Mouse (Mus musculus): ENCODE measurements around the gene Dcdc2a. TPM values are rescaled to one million over a fixed set of nuclear protein-coding genes. Genes with fewer than 3 reads are reported as not detected.

Dcdc2a gene
- total RNA-seq, 2 experiments from 2014 or later = not detected

DNA sequence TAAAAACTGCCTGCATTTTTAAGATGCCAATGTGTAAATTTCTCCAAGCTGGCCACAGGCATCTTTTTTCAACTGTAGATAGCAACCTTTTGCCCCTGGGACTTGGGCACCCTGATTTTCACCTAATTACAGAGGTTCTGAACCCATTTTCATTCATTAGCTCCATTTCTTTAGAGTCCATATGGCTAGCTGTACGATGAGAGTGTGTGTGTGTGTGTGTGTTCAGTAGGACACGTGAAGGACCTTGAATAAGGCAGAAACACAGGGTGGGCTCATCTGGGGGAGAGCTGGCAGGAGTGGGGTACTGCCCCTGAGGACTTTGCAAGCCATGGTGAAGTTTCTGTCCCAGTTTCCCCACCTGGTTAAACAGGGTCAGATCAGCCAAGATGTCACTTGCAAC, 105.0 kb downstream of the Dcdc2a start:
- ATAC-seq (replicated peaks; ENCODE audit: low FRiP score, poor library complexity, severe bottlenecking) = no peak

DNA sequence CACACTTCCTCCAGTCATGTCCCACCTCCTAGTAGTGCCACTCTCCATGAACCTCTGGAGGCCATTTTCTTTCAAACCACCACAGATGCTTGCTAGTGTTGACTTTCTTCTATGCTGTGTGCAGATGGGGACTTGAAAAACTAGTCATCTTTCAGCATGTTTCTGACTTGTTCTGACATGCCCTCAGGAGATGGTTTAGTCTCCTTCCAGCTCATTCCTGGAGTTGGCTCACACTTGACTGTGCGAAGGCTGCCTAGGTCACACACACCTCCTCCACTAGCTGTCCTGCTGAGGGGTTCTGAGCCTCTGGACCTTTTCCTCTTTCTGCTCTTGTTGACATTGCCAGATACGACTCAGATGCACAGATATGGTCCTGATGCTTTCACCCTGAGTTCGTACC, 106.8 kb downstream of the Dcdc2a start:
- no peak for ATAC-seq (replicated peaks; ENCODE audit: low FRiP score, poor library complexity, severe bottlenecking)

DNA sequence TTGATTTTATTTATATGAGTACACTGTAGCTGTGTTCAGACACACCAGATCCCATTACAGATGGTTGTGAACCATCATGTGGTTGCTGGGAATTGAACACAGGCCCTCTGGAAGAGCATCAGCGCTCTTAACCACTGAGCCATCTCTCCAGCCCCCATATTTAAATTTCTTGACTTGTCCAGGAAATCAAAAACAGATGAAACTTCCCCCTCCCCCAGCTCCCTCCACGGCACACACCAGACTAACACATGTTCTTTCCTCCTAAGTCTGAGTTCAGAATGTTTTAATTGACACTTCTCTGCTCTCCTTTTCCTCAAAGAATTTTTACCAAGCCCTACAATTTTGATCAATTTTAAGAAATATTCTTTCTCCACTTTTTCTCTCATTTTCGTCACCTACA, 113.1 kb downstream of the Dcdc2a start:
- no peak for ATAC-seq (replicated peaks; ENCODE audit: low FRiP score, poor library complexity, severe bottlenecking)

DNA sequence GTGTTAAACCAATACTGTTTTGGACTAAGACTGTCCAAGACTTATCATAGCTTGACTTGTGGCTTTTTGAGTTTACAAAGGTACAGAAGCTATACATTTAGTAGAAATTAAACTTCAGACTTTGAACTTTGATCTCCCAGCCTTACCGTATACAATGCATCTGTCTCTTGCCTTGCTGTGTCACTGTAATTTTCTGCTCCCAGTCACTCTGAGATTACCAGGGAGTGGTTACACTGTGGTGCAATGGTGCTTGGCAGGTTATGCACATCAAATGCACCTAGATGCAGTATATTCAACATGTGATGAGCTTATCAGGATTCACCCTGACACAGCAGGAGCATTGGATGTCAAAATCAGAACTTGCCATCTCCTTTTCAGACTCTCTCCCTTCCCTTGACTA, 122.0 kb downstream of the Dcdc2a start:
- no peak for ATAC-seq (replicated peaks; ENCODE audit: low FRiP score, poor library complexity, severe bottlenecking)

DNA sequence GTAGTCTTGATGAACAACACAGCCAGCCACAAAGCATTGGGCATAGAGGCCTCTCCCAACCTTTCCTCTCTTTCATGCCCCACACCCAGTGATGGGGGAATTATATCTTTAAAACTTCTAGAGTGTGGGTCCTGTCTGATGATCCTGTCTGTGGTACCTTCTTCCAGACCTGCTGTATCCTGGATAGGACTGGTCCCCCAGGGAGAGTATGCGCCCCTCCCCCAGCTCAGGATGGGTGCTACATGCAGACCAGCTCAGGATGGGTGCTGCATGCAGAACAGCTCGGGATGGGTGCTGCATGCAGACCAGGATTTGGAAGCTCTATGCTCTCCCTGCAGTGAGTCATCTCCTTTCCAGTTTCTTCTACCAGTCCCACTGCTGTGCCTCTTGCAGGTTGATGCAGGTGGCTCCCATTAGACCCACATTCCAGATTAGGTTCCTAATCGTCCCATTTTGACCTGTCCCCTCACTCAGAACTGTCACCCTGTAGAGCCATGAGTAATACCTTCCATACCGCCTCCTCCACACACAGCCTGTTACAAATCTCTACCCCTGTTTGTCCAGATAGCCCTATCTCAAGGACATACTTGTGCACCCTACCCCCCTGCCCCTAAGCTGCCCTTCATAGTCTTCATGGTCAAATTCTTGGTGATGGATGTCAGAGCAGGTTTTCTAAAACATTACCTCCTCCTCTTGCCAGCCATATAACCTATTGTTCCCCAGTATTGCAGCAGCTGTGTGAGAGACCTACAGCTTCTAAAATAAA, 122.6 kb downstream of the Dcdc2a start:
- ATAC-seq (replicated peaks; ENCODE audit: low FRiP score, poor library complexity, severe bottlenecking) = no peak

DNA sequence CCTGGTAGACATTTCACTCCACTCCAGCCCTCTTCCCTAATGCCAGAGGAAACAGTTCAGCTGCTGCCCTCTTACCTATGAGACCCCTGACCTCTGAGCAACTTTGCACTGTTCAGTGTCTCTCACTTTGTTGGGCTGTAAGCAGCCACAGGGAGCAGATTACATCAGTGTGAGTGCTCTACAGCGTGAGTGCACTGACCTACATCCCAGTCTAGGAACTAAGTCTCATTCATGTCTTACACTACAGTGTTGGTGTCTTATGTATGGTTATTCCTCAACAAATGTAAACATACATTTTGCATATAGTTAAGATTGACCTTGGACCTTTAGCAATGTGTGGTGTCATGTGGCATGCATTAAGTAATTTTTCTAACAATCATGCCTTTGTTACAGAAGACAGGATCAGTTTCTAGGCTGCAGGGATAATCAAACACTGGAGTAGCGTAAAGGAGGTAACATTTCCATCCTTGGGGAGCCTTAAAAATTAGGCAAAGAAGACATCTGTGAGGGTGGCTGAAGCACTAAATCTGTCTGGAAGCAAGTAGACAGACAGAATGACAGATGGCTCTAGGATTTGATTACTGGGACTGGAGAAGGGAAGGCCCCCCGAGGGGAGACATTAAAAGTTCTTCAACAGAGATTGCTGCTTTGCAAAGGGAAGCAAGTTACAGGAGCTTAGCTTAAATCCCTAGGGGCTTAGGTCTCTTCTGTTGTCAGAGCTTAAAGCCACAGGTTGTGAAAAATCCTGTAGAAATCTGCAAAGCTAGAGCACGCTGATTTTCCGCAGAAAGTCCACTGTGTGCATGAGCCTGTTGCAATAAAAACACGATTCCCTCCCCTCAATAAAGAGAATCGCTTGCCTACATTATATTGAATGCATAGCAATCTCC, 130.9 kb downstream of the Dcdc2a start:
- ATAC-seq (replicated peaks; ENCODE audit: low FRiP score, poor library complexity, severe bottlenecking) = no peak

DNA sequence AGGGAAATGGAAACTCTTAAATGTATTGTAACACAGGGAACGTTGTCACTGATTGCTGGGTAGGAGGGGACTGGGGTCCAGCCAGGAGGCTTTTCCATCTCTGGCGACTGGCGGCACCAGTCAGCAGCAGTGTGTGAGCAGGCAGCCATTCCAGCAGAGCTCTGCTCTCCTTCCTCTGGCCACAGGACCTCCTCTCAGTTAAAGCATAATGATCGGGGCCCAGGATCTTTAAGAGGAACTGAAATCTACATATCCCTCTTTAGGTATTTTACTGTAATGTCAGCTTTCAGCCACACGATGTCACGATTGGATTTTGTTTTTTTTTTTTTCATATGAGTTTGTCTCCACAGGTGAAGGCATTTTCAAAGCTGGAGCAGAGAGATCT, 131.5 kb downstream of the Dcdc2a start:
- ATAC-seq (replicated peaks; ENCODE audit: low FRiP score, poor library complexity, severe bottlenecking) = no peak

DNA sequence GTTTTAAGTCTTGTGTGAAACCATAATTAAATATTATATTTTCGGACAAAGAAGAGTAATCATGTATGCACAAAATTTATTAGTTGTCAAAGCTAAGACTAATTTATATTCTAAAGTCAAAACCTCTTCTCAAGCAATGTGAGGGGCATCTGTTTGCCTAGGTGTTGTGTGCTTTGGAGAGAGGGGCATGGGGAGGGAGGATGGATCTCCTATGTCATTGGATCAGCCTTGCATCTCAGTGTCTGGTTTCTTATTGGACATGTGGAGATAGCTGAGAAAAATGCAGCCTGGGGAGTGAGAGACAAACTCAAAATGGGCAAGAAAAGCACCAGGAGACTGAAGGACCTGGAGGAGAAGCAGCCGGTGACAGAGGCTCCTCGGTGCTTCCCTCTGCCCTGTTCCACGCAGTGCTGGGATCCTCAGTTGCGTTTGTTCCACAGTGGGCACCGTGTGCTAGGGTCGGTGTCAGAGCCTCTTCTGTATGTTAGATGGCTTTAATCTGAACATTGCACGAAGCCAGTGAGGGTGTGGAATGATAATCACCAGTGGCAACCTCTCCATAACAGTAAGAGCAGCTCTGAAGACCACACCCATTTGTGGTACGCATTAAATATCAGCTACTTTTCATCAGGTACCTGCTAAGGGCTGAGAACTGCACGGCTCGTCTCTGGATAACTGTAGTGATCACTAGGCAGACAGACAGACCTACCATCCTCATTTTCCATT, 133.8 kb downstream of the Dcdc2a start:
- ATAC-seq (replicated peaks; ENCODE audit: low FRiP score, poor library complexity, severe bottlenecking) = no peak

DNA sequence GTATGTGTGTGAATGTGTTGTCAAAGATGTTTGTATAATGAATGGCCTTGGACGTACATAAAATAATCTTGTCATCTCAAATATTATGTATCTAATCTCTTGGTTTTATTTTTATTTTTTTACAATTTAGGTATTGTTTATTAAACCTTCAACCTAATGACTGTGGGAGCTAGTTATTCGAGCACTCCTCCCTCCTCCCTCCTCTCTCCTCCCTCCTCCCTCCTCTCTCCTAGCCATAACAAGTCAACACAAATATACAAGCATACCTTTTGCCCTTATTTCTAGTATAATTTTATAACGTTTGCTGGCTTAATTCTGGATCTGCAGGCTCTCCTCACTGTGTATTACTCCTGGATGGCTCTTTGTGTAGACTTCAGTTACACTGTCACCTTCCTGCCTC, 134.4 kb downstream of the Dcdc2a start:
- no peak for ATAC-seq (replicated peaks; ENCODE audit: low FRiP score, poor library complexity, severe bottlenecking)

DNA sequence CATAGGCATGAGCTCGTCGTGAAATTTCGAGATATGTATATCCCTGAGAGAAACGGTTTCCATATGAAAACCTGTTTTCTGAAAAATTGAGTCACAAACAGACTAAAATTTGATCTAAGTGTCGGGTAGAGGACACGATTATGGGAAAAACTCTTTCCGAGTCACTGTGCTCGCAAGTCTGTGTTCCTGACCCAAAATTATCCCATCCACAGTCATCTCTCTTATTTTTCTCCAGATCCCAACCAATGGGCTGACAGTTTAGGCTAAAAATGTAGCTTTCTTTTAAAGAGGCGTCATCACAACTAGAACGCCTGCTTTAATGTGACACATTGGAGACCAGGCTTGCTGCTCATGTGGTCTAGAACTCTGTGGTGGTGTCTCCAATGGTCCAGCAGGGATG, 139.9 kb downstream of the Dcdc2a start:
- ATAC-seq (replicated peaks; ENCODE audit: low FRiP score, poor library complexity, severe bottlenecking) = no peak

DNA sequence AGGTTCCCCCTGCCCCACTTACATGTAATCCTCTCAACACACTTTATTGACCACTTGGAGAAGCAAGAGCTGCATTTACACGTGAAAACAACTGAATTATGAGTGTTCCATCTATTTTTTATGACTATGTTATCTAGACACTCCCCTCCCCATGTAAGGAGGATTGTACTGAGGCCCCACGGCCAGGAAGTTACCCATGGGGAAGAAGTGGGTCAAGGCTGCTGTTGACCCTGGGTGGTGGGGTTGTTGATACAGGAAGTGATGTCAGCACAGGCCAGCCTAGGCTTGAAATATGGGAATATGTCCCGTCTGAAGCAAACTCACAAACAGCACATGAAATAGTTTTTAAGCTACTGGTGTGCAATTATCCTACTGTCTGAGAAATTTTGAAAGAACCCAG, 144.1 kb downstream of the Dcdc2a start:
- no peak for ATAC-seq (replicated peaks; ENCODE audit: low FRiP score, poor library complexity, severe bottlenecking)

DNA sequence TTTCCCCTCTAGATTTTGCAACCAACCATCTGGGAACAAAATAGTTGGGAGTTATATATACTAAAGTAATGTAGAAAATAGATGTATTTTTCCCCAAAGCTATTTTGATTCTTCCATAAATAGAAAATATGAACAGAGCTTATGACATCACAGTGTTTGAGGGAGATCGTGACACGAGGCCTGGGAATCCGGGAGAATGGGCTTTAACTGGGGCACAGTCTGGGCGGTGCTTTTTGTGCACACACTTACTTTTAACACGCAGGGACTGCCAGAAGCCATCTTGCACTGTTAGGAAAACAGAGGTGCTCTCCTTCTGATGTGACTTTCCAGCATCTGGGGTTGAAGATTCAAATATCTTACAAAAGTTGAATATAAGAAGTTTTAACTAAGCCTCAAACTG, 151.1 kb downstream of the Dcdc2a start:
- ATAC-seq (replicated peaks; ENCODE audit: low FRiP score, poor library complexity, severe bottlenecking) = no peak

DNA sequence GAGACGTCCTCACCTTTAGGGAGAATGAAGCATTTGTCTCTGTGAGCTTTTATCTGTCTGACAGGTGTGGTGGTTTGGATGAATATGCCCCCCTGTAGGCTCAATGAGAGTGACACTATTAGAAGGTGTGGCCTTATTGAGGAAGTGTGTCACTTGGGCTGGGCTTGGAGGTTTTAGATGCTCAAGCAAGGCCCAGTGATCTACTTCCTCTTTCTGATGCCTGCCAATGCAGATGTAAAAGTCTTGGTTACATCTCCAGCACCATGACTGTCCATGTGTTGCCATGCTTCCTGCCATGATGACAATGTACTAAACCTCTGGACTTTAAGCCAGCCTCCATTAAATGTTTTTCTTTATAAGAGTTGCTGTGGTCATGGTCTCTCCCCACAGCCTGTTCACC, 162.6 kb downstream of the Dcdc2a start:
- ATAC-seq (replicated peaks; ENCODE audit: low FRiP score, poor library complexity, severe bottlenecking) = no peak

DNA sequence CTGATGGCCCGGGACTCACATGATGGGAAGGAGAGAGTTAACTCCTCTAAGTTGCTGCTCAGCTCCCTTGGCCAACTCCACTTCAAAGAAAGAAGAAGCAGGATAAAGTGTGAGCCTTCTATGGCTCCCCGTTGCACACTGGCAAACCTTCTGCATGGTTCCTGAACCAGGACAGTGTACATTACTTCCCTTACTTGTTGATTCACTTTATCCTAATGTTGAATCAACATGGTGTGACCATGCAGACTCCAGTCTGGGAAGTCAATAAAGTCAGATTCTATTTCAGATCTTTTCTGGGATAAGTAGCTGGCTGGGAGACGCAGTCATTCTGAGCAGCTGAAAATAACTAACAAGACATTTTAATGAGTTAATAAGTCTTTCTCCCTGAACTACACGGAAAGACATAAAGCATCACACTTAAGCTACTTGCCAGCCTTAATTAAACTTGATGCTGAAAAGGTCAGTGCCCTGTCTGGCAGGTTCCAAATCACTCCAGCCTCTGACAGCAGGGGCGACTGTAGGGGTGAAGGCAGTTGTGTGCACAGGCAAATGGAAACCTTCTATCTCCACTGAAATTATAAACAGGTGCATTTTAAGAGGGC, 164.5 kb downstream of the Dcdc2a start:
- ATAC-seq (replicated peaks; ENCODE audit: low FRiP score, poor library complexity, severe bottlenecking) = no peak

DNA sequence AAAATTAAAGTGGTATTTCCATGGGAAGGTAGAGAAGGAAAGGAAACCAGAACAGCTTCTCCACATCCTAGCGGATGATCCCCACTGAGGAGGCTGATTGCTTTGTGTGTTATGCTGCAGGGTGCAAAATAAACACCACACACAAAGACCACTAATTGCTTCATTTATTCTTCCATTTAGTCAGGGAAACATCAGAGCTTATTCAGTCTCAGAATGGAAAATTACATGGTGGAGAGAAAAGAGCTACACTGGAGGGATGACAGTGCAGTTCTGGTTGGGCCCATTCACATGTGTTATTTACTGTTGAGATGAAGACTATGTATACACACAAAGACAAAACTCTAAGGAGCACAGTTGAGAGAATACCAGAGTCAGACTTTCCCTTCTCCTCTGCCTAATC, 196.1 kb downstream of the Dcdc2a start:
- ATAC-seq (replicated peaks; ENCODE audit: low FRiP score, poor library complexity, severe bottlenecking) = no peak

DNA sequence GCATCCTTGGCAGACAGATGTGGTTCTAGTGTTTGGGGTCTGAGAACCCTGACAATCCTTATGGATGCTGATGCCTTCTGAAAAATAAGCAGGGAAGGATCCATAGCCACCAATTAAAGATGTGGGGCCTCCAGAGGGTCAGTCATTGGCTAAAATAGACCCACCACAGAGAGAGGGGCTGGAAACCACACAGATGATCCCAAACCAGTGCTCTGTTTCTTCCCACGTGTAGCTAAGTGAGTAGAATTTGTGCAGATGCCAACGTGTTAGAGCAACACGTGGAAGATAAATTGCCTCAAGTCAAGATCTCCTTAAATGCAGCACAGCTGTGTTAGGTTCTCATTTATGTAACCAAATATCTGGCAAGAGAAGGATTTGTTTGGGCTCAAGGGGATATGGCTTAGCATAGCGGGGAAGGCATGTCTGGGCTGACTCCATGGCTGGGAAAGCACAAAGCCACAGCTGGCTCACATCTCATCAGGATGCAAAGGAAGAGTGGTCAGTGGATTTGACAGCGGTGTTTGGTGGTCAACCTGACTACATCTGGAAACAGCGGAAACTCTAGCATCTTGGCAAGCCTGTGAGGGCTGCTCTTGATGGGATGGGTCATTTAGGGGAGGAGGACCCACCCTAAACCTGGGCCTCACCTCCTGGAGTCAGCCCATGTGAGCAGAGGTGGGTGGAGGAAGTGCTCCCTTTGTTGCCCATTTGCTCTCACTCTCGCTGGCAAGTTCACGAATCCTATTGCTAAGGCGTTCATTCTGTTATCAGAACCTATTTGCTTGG, 198.9 kb downstream of the Dcdc2a start:
- no peak for ATAC-seq (replicated peaks; ENCODE audit: low FRiP score, poor library complexity, severe bottlenecking)

DNA sequence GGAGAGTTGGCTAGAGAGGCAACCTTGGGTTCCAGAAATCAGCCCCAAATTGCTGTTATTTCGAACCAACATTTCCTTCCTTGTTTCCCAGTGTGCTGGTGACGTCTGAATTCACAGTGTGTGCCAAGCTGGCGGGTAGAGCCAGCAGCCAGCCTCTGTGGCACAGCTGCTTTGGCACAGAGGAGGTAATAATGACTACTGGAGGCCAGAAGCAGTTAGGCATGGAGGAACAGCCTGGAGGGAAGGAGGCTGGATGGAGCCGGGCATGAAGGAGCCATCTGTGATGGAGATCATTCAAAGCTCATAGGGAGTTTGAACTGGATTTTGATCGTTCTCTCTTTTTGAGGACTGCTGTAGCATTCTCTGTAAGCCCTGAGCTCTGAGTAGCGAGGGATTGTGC, 201.8 kb downstream of the Dcdc2a start:
- ATAC-seq (replicated peaks; ENCODE audit: low FRiP score, poor library complexity, severe bottlenecking) = no peak

Measured in erythroid progenitor cell, adult 5-6 weeks (primary cell).